Mouse (Mus musculus): ENCODE measurements around the gene Rbfox1. TPM values are rescaled to one million over a fixed set of nuclear protein-coding genes. Genes with fewer than 3 reads are reported as not detected.

Rbfox1 gene
- total RNA-seq, 2 experiments from 2014 or later = 42.1 to 47.4 TPM

DNA sequence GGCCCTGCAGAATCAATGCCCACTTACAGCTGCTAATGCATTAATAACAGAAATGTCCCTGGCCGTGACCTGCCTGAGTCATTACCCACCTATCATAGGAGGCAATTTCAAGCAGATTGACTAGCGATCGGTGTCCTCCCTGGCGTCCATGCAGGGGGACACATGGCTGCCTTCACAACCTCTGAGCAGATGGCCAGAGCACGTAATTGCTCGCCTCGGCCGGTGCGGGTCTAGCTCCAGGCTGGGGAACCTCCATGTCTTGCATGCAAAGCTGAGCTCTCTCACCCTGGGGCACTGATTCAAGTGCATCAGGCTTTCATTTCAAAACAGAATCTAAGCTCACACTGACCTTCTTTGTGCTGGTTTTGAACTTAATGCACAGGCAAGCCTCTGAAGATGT is 295.7 kb downstream of the Rbfox1 start:
- DNase-seq = no peak
- intact Hi-C loops (cut with DNase I) = no loop called here

DNA sequence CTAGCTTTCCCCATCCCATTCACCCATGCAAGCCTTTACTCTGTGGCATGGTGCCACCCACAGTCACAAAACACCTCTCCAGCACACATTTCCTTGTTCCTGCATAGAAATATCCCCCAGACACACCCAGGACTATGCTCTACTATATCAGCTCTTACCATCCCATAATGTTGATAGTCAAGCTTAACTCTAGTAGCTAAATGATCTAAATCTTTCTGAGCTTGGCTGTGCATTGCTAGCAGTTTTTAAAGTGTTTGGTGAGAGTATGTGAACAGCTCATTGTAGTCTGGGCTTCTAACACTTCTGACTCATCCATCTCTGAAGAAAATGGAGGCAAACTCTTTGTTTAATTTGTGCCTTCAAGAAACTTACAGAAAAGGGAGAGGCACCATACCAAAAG is 297.2 kb downstream of the Rbfox1 start:
- intact Hi-C loops (cut with DNase I) = no loop called here
- DNase-seq = no peak

DNA sequence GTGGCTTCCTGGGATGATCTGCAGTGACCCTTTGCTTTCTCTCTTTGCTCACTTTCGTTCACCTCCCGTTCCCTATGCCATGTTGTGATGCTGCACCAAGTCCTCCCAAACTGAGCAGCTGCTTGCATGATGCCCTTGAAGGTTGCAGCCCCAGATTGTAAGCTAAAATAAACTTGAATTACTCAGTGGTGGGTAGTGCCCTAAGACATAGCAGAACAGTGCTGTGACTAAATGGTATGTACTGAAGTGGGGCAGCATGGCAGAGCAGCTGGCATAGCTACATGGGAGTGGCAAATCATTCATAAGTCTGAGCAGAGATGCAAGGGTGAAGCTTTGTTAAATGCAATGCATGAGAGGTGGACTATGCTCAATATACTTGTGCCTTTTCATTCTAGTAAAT is 307.2 kb downstream of the Rbfox1 start:
- no peak for DNase-seq
- intact Hi-C loops (cut with DNase I) = no loop called here

DNA sequence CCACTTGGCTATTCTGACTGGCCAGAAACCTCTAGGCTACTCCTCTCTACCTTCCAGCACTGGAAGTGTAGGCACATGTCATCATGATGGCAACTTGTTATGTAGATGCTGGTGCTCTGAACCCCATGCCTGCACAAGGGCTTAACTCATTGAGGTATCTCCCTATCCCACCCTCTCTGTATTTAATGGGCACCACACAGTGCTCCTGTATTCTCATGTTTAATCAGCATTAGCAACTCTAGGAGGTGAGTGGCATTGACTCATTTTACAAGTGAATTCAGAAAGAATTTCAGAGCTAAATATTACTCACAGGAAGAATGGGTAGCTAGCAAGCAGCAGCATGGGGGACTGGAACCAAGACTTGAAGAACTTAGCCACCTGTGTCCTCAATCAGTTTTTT is 321.3 kb downstream of the Rbfox1 start:
- intact Hi-C loops (cut with DNase I) = no loop called here
- DNase-seq = no peak

DNA sequence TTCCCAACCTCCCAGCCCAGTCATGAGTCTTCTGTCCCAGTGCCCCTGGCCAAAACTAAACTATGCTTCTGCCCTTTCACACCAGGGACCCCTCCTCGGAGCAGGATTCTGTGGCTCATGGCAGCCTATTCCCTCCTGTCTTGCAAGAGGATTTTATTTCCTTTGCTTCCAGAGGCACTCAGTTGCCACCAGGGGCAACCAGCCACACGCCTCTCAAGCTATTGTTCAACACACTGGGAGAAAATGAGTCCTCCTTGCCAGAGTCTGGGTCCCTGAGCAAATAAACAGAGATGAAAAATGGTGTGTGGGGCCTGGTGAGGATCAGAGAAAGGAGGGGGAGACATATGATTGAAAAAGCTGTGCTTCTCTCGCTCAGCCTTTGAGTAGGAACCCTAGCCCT is 327.8 kb downstream of the Rbfox1 start:
- intact Hi-C loops (cut with DNase I) = no loop called here

DNA sequence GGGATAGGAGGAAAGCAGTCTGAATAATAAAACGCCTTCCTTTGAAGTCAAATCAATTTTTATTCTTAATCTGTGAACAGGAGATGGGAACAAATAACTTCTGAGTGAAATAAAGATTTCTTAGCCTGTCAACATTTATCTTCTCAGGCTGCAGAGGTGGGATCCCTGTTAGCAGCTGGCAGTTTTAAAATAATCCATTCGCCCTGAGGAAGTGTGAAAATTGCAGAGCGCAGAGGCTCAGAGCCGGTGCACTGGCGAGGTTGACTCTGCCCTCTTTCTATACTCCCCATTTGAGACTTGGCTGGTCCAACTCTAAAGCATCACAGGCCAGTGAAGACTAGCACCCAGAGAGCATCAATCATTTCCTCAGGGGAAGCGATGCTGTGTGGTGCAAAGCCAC is 342.3 kb downstream of the Rbfox1 start:
- no peak for DNase-seq
- intact Hi-C loops (cut with DNase I) = no loop called here

More for the DNA sequence above, 327.8 kb downstream of the Rbfox1 start:
- no peak for DNase-seq

DNA sequence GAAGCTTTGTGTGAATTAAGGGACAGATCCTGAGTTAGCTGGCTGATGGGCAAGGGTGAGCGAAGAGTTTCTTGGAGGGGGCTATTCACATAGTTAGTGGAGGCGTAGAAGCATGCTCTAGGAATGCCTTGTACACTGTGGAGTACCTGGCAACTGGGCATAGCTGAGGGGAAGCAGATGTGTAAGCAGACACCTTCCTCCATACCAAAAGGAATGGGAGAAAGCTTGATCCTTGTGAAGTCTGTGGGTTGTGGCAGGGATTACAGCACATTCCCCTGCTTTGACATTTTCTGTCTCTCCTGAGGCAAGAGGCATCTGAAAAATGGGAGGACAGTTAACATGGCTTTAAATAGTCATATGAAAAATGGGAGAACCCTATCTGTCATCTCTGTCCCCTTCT is 347.8 kb downstream of the Rbfox1 start:
- DNase-seq = no peak
- intact Hi-C loops (cut with DNase I) = no loop called here

DNA sequence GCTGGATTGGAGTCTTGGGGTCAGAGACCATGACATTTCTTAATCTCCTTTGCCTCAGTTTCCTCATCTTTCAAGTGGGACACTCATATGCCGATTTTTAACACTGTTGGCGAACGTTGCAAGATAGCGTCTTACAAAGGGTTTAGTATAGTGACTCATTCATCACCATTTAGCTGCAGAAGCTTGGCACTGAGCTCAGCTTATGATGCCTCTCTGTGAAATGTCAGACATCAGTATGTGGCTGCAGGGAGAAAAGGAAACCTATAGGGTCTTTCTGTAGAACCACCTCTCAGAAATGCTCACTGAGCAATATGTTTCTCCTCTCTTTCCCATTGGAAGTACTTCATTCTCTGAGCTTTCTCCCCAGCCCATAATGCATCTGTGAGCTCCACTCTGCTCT is 356.2 kb downstream of the Rbfox1 start:
- no peak for DNase-seq
- intact Hi-C loops (cut with DNase I) = no loop called here

DNA sequence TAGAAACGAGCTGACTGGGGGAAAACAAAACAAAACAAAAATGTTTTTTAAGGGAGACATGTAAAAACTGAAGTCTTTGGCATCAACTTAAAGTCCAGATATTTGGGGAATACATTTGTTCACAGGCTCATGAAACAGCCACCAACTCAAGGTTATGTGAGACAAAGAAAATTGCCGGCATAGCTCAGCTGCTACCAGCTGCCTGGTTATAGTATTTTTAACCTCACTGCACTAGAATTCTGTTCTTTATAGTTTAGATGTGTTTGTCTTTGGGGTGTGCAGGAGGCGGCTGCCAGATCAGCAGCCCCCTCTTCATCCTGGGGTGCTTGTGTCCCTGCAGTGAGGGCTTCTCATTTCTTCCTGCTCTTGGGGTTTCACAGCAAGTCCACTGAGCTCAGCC is 357.3 kb downstream of the Rbfox1 start:
- intact Hi-C loops (cut with DNase I) = no loop called here
- DNase-seq = no peak

DNA sequence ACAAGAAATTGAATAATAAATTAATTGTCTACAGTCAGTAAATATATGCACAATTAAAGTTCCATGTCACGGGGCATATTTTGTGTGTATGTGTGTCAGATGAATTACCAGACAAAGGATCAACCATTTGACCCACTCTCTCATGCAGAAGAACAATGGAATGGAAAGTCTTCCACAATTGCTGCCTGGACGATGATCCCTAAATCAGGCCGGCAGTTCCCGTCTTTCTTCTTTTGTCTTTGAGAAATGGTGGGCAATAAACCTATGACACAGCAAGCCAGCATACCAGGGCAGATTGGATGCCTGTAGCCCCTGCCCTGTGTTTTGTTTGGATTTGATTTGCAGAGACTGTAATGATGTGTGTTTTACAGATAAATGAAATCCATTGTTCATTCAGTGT is 362.4 kb downstream of the Rbfox1 start:
- no peak for DNase-seq
- intact Hi-C loops (cut with DNase I) = no loop called here

DNA sequence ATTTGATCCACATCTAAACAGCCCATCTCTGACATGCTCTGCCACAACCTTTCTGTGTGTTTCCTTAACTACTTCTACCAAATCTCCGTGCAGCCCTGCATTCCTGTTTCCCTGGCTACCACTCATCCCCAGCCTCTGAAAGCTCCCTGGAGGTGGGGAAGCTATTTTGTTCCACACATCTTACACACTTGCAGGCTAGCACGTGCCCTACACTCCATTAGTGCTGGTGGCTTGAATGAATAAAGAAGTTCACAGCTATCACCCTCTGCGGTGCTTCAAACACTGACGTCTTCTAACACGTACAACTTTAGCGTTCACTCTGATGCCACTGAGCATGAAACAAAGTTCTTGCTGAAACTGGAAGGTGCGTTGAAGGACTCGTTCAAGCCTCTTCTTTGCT is 379.4 kb downstream of the Rbfox1 start:
- intact Hi-C loops (cut with DNase I) = no loop called here
- DNase-seq = no peak

DNA sequence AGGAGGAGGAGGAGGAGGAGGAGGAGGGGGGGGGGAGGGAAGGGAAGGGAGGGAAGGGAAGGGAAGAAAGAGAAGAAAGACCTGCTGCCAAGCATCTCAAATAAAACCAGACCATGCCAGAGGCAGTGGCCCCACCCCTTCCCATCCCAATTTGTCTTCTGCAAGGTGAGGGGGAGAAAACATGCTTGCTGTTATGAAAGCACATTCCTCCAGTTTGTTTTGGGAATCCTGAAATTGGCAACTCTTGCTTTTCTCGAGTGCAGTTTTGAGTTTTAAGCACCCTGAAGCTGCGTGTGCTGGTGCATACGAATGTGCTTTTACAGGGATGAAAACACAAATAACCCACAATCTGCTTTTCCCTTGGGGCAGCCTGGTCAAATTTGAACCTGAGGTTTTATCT is 380.5 kb downstream of the Rbfox1 start:
- no peak for DNase-seq
- intact Hi-C loops (cut with DNase I) = no loop called here

DNA sequence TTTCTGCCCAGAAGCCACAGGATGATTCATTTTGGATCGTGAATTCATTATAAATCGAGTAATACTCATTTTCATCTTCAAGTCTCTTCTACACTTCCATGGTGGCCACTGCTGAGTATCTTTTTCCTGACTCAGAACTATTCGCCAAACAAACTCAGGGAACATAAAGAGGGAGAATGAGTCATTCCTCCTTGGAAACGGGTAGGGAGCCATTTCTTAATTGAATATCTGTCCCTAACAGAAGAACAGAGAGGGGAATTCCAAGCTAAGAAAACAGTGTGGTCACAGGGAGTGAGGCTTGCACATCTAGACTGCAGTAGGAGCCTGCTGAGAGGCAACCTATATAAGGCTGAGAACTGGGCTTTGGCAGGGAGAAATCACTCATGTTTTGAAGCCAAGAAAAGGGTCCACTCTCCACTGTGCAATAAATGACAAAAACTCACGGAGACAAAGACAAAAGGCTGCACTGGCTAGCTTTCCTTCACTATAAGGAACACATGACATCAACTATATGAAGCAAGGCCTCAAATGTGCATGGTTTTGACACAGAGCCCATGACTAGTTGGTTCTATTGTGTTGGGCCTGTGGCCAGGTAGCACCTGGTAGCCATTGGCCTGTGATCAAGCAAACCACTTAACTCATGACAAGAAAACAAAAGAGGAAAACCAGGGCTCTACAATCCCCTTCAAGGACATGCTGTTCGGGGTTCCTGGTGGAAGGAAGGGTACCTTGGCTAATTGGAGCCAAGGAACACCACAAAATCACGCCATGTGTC is 386.6 kb downstream of the Rbfox1 start:
- DNase-seq = no peak
- intact Hi-C loops (cut with DNase I) = no loop called here

DNA sequence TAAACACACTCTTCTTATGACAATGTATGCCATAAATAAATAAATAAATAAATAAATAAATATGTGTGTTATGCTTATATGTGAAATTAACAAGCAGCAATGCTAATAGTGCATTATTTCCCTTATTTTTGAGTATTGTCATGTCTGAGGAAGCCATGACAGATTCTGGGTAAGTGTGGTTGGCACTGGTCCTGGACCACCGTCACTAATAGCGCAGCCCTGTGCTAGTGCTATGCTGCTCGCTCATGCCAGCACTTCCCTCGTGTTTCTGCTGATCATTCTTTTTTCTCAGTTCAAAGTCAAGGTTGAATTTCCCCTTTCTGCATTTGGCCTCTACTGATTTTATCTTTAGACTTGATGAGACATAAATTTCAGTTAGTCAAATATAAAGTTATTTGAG is 398.3 kb downstream of the Rbfox1 start:
- intact Hi-C loops (cut with DNase I) = no loop called here
- no peak for DNase-seq

DNA sequence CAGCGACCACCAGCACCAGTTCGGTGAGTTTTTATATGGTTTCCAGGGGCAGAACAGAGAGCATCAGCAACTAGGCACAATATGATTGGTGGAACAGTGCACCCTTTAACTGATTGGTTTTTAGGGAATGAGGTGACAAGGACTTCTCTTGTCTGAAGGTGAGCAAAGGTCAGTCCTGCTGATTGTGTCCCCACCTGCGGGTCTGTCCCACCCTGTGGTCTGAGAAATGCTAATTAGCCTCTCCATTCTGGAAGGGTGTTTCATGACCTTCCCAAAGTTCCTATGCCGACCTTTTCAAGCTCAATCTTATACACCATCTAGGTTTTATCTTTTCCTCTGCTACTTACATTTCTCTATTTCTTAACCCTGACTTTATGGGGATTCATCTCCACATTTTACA is 399.2 kb downstream of the Rbfox1 start:
- DNase-seq = no peak

DNA sequence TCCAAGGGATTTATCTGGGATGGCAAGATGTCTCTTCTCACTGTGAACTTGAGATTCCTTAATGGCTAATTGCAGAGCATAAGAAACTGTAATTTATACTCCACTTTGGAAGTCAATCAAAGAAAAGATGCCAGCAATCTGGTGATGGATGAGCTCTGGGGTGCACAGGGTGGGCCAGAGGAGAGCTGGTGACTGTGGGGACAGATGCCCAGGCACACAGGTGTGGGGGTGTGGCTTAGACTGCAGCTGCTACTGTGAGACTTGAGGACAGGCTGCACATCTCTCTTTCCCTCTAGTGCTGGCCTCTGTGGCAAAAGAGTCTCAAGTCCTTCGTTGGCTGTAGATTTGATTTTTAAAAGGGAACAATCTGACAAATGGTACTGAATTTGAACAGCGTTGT is 402.5 kb downstream of the Rbfox1 start:
- intact Hi-C loops (cut with DNase I) = no loop called here
- no peak for DNase-seq

More for the DNA sequence above, 399.2 kb downstream of the Rbfox1 start:
- intact Hi-C loops (cut with DNase I) = no loop called here

DNA sequence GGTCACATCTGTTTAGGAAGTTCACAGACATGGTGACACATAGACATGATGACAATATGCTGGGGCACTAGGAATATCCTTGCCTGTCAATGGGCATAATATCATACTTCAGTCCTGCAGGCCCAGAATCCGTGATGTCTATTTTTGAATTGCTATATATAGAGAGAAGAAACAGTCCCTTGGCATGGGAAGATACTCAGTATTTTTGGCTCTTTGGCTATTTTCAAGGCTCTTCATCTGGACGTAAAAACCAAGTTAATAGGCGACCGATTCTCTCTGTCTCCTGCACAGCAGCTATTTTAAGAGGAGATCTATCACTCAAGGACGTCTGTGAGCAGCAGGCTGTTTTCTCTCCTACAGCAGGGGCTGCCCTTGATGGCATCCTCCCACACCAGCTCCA is 415.0 kb downstream of the Rbfox1 start:
- DNase-seq = no peak
- intact Hi-C loops (cut with DNase I) = no loop called here

DNA sequence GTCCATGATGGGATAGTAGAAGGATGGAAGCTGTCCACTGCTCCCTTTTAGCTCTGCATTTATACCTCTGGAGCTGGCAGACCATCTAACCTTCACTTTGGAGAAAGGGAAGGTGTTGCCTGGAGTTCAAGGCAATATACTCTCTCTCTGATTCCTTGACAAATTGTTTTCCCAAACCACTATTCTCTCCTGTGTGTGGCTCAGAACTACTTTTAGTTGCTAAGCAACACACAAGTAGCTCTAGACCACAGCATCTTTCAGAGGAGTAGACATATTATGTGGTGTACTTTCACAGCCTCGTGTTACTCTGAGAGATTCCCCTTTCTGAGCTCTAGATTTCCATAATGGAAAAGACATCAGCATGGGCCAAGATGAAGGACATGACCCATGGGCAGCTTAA is 417.9 kb downstream of the Rbfox1 start:
- DNase-seq = no peak
- intact Hi-C loops (cut with DNase I) = no loop called here

DNA sequence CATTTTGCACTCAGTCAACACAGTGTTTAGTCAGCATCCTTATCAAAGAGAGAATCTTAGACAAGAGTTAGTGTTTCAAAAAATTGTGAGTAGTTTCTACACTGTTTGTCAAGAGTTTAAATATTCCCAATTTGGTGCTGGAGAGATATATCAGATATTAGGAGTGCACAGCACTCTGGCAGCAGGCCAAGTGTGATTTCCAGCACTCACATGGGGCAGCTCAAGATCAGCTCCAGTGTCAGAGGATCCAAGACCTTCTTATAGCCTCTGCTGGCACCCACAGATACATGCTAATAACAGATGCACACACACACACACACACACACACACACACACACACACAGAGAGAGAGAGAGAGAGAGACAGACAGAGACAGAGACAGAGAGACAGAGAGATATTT is 424.8 kb downstream of the Rbfox1 start:
- no peak for DNase-seq
- intact Hi-C loops (cut with DNase I) = no loop called here

DNA sequence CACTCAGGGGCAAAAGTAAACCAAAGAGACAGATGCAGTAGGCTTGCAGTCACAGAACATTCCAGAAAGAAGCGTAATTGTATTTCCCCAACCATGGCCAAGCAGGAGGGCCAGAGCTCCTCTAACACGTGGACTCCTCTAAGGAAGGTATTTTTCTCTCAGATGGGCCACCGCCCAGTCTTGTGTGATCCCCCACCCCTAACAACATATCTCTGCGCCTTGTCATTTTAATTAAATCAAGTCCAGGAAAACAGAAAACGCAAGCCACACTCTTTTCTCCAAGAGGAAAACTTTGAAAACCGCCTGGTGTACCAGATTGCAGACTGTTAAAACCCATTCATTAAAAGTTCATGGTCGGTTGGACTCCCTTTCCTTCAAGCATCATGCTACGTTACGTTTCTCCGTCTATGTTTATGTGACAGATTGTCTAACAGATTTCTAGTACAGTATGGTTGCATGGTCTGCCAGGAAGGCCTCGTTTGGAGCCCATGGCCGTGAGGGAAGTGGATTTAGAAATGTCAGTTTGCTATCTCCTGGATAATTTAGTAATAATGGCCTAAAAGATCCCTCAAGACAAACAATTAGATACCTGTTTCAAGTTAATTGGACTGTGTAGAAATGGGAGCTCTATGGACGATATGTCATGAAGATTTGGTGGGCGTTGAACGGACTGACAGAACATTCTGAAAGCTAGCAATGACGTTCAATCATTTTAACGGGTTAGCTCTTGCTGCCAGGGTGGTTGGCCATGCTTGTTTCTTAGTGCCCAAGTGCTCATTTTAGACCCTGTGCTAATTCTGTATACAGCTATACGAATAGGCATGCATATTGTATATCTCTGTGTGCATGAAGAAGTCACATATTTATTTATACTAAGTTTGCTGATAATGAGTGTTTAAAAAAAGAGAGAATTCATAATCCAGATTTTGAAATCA is 425.9 kb downstream of the Rbfox1 start:
- intact Hi-C loops (cut with DNase I) = no loop called here
- DNase-seq = no peak

DNA sequence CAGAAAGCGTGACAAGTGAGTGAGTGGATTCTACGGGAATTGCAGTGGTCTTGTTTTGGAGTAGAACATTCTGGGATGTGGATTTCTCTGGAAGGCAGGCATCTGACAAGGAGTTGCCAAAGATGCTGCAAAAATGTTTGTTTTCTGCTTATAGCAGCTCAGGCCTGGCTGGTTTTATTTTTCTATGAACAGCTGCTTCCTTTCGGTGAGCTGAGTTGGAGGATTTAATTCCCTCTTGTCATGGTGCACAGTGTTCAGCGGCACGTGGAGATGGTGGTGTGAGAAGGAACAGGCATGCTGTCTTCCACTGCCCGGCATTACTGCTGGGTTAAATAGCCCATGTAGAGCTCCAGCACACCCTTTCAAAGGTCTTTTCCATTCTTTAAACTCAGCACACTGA is 428.5 kb downstream of the Rbfox1 start:
- no peak for DNase-seq

DNA sequence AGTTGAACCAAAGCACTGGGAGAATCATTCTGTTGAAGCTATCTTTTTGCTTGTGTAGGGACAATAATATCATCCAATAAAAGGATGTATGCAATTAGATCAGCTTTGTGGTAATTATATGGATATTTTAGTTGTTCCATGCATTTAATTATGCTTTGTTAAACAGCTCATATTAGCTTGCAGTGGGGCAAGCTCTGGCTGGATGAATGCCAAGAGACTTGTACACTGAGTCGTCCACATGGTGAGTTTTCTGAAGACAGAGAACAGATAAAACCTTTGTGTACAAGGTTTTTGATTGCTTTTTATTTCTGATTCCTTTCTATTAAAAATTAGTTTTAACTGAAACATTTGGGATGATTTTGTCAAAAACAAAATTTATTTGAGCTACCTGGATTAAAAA is 439.7 kb downstream of the Rbfox1 start:
- no peak for DNase-seq
- intact Hi-C loops (cut with DNase I) = no loop called here

More for the DNA sequence above, 428.5 kb downstream of the Rbfox1 start:
- intact Hi-C loops (cut with DNase I) = no loop called here
